Mouse (Mus musculus) frontal cortex, adult 2 months (tissue): ENCODE measurements around the gene Dact2. TPM values are rescaled to one million over a fixed set of nuclear protein-coding genes. Genes with fewer than 3 reads are reported as not detected.

Source experiments
- DNase-seq, 2 experiments: peaks; one replicate each; pipeline ENCODE4 v3.0.0; 2022; ENCODE audit warnings: low spot score in 1 of 2; ENCODE audit errors: extremely low spot score in 1 of 2
- polyA plus RNA-seq: library from polyadenylated mRNA; depleted of rRNA; stranded (reverse); fragments of >200 nt; gene quantifications from 2 replicates; pipeline ENCODE4 v1.2.3, GENCODE M21; 2012; rRNA removed

Gene Dact2
- polyA plus RNA-seq: 45.3 and 50.2 TPM in 2 replicates

DNA sequence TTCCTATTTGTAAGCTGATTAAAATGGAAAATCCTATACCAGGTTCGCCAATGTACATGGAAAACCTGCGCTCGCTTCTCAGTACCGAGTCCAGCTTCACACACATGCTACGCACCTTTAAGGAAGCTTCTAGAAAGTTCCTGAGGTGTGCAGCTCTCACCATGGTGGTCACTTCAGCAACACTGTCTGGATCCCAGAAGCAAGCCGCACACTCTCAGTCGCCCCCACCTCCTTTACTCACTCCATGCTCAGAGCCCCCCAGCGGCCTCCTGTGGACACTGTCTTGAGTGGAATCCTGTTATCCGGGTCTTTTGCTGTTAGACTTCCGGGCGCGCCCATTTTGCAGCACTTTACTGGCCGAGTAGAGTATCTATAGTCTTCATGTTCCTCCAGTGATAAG is at the start of gene Dact2:
Gene Dact2, minus strand, starts transcription at position 244 of the 400 bp plus-strand sequence.
- DNase-seq: peak; percentile 58 to 80

DNA sequence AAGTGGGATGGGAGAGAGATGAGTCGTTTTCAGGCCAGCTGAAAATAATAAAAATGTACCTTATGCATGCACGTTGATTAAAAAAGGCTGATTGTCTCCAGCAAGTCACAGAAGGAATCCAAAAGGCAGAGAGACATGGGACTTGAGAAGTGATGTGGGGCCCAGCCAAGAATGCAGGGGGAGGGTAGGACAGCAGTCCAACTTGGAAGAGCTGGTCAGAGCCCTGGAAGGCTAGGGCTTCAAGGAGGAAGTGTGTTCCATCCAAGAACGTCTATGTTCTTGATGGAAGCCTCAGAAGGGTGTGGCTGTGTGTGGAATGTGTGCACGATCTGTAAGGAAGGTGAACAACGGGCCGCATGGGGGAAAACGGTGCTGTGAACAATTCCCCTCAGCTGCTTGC is 48.4 kb upstream of the Dact2 start:
- DNase-seq: no peak

DNA sequence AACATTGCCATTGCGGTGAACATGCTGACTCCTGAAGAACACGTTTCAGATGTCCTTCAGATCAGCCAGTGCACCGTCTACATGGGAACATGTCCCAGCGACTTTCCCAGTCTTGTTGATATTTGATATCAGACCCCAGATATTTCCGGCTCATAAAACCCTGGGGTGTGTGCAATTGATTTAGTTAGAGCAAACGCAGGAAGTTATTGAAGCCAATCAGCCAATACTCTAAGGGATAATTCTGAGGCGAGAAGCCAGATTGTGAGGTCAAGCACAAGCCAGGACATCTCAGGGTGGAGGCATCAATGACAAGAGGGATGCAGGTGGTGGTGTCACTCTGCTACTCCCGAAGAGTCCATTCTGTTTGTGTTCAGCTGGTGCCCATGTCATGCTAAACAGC is 46.3 kb upstream of the Dact2 start:
- no peak for DNase-seq

DNA sequence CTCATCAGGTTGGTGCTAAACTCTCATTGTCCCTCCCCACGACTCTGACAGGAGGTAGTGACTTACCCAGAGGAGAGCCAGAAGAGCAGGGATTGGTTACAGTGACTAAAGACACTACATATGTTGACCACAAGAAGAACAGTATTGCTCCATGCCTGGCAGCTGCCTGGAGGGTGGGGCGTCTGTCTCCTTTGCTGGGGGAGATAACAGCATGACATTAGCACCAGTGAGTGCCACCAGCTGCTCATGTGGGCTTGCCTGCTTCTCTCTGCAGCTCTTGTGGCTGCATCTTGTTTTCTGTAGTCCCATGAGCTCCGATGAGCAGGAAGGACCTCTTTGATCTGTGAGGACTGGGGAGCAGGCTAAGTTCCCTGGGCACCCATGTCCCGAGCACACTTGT is 45.5 kb upstream of the Dact2 start:
- no peak for DNase-seq

DNA sequence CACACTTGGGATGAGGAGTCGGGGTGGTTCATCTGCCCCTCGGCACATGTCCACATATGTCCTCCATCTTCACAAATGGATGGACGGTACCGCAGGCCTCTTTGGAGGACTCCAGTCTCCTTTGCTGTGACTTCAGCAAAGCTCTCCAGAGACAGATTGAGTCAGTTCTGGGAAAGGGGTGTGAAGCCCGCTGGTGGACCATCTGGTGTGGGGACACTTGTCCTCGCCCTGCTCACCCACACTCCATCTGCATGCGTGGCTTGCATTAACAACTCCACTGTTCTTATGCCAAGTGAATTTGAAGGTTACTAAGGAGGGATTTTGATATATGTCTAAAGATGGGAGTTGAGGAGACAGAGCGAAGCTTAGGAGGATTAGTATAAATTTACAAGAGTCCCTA is 43.8 kb upstream of the Dact2 start:
- DNase-seq: peak; percentile 77 to 87

DNA sequence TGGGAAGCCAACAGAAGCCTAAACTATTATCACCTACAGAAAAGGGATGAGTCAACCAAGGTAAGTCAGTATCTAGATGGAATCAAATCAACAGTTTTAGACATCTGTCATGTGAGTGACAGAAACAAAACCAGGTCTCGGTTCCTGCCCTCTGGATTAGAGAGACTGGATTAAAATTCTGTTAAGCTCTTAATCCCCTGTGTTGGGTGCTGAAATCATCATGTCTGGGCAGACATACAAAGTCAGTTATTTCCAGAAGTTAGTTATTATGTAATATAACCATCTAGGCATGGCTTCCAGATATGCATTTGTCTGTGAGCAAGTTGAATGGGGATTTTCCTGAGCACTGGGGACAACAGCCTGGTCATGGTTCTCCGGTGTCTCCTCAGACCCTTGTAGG is 42.2 kb upstream of the Dact2 start:
- no peak for DNase-seq

DNA sequence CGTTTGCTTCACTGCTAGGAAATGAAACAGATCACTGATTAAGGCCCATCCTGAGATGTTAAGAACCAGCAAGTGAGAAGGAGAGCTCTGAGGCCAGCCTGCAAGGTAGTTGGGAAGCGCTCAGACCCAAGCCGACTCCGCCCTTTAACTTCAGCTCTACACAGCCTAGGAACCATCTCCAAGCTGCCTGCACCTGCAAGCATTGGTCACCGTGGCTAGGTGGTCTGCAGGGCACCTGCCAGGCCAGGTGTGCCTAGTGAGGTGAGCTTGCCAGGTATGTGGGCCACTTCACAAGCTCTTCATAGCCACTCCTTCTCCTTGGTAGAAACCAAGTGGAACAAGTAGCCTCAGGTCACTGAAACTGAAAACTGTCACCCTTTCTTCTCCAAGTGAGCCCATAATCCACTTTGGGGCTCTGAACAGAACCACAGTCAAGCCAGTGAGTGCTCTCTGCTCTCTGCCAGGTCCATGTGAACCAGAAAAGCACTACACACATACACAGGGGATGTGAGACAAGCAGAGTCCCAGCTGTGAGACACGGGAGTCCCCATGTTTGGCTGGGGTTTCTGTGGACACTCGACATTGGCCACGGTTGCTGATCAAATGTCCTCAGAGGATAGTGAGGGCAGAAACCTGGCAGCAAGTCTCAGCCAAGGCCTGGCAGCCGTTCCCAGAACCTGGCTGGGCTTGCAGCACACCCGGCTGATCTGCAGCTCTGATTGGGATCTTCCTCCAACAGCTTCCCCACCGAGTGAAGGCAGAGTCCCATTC is 40.3 kb upstream of the Dact2 start:
- DNase-seq: no peak

DNA sequence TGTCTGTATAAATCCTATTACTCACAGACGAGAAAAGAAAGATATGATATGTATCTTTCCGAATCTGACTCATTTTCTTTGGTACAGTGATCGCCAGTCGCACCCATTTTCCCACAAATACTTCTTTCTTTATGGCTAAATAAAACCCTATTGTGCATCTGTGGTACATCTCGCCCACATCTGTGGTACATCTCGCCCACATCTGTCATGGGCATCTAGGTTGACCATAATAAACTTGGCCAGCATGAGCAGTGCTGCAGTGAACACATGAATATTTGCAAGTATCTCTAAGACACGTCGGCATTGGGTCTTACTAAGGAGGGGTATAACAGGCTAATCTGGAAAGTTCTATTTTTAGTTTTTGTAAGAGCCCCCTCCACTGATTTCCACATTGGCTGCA is 38.5 kb upstream of the Dact2 start:
- DNase-seq: no peak

DNA sequence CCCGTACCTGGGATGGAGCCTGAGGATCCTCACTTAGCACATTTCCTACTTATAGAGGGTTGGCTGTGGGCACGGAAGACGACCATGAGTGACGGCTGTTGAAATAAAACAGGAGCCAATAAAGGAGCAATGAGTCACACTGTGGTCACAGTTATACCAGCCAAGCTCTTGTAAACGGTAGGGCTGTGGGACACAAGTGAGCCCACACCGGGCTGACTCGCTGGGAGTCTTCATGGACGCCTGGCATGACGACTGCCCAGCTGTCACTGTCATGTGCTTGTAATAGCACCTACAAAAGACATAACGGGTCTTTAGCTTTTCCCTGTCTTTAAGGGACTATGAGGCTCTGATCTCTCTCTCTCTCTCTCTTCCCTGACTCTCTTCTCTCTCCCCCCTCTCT is 35.9 kb upstream of the Dact2 start:
- DNase-seq: no peak

DNA sequence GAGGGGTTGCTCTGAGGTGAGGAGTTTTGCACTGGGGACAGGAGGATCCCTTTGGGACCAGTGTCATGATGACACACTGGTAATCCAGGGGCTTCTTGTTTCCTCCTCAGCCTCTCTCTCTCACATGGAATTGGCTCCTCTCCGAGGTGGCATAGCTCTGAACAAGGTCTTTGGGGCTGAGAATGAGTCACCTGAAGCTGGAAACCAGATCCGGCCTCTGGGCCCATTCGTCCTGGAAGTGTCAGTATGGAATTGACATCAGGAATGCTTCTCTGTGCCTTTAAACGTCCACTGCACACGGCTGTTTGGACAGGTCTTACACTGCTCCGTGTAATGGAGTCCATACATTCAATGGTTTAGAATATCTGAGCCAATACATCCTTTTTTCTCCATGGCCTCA is 33.0 kb upstream of the Dact2 start:
- no peak for DNase-seq

DNA sequence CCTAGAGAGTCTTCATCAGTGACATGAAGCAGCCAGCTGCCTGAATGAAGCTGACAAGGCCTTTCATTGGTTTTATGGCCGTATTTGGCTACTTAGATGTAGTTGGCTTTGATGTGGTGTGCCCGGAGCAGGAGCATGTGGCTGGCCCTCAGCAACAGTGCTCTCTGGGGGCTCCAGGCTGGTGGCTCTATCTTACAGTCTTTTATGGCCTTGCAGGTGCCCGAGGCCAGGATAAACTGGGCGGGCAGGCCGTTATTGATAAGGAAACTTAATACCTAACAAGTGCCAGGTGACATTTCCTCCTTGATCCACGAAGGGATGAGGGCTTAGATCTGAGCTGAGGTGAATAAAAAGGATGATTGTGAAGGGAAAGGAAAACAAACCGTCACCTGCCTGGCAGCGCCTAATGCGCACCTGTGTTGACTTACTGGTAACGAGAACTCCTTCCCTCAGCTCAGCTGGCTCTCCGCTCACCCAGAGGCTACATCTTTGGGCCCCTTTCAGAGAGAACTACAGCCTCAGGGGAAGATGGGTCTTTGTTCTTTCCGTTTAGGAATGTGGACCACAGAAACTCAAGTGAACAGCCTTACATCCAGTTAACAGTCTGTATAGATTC is 30.8 kb upstream of the Dact2 start:
- DNase-seq: no peak

DNA sequence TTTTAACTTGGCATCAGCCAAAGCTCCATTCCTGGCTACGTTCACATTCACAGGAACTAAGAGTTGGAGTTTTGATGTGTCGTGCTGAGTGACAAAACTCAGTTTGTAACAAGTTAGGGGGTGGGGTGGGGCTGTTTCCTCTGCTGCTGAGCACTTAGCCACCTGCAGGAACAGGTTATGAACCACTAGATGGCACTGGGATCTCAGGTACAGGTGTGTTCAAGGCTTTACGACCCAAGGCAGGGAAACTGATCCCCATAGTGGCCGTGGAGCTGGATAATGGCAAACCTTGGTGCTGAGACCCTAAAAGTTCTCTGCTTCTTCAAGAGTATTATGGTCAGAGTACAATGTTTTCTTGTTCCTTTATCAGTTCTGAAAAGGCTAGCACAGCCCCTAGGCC is 29.6 kb upstream of the Dact2 start:
- DNase-seq: no peak

DNA sequence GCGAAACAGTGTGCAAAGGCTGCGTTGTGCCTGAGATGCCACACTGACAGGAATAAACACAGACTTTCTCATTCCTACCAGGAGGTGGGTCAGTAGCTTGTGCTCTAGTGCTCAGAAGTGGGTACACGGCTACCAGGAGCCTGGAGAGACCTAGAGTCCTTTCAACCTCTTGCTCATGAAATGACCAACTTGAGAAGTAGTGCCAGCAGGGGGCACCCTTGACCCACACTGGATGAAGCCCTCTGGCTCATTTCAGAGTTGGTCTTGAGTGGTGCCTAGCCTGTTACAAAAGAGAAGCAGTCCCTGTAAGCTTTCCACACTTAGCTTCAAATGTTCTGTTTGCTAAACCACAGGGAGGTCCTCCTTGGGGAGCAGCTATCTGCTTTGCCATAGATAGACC is 28.5 kb upstream of the Dact2 start:
- DNase-seq: peak; percentile 56 to 94

DNA sequence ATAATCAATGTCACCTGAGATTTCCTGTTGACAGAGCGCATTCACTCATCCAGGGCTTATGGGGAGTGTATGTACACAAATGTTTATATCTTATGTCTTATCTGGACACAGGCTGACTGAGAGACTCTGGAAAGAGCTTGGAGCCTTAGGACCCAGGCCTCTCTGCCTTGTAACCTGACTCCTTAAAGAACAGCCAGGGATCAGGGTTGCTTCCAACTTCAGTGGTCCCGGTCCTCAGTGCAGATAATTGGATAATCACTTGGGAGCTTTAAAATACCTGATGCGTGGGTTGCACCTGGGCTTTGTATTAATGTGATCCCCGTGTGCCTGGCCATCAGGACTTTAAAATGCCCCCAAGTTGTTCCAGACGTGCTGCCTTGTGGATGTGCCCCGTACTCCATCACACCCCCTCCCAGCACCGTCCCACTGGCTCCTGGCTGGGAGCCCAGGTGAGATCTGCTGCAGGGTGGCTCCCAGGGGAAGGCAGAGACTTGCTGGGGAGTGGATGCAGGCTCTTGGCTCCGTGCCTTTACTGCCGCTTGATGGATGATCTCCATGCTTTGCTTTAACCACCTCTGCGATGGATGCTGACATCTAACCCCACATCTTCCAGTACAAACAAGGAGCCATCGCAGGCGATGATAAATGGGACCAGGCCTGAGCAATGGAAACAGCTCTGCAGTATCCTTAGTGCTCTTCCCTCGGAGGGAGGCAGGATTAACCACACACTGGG is 26.8 kb upstream of the Dact2 start:
- no peak for DNase-seq

DNA sequence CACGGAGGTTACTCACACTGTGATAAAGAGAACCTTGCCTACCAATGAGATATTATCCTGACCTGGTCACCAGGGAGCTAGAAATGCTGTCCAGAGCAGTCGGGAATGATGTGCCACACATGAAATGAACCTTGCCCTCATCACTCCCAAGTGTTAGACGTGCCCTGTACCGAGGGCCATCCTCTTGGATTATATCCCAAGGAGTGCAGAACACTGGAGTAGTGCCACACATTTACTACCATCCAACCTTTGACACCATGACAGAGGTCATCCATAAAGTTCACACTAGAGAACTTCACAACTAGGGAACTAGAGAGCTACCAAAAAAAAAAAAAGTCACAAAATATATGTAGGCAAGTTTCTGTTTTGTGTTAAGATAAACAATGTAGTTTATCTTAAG is 24.3 kb upstream of the Dact2 start:
- DNase-seq: no peak

DNA sequence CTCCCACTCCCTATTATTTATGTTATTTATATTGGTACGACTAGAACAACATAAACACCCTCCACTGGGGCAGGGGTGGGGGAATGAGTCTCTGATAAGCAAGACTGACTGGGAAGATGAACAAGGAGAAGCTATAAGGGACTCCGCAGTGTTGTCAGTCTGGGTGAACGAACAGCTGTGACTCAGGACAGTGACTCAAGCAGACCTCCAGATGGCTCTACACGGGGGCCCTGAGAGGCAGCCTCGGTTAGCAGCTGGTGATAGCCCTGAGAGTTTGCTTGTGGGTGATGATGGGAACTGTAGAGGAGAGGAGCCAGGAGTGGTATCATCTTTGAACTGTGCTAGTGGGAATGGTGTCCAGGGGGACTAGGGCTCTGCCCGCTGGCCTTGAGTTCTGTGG is 23.5 kb upstream of the Dact2 start:
- no peak for DNase-seq

DNA sequence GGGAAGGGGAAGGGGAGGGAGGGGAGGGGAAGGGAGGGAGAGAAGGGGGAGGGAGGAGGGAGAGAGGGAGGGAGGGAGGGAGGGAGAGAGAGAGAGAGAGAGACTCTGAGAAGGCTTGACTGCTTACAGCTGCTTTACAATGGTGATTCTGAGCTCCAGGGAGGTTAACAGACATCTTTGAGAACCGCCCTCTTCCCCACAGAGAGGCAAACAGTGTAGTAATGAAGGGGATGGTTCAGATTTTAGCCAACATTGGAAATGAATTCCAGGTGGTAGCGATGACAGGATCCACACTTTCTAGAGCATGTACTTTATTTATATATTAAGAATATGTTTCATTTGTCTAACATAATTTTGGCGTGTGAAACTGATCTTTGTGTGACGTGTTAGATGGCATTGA is 22.7 kb upstream of the Dact2 start:
- no peak for DNase-seq

DNA sequence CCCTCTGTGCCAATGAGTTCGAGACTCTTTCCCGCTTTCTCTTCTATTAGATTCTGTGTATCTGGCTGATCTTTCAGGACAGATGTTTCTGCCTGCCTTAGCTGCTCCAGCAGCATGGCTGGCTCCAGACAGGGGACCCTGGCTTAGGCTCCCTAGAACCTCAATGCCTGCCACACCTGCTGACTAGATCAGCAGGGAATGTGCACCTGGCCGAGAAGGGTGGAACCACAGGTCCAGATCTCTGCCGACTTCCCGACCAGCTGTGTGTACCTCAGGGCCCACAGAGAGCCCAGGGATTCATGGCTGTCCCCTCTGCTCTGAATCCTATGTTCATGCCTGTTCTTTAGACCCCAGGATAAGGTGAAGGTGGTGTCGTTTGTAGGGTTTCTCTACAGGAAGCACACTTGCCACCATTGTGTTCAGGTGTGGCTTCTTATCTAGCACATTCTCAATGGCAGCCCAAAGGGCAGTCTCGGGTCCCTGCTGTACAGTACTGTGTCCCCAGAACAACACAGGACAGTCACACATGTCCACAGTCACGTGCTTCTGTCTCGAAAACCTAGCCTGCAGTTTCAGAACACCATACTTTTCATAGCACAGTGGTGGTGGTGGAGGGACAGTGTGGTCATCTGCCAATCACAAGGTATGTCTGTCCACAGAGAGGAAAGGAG is 22.0 kb upstream of the Dact2 start:
- no peak for DNase-seq

DNA sequence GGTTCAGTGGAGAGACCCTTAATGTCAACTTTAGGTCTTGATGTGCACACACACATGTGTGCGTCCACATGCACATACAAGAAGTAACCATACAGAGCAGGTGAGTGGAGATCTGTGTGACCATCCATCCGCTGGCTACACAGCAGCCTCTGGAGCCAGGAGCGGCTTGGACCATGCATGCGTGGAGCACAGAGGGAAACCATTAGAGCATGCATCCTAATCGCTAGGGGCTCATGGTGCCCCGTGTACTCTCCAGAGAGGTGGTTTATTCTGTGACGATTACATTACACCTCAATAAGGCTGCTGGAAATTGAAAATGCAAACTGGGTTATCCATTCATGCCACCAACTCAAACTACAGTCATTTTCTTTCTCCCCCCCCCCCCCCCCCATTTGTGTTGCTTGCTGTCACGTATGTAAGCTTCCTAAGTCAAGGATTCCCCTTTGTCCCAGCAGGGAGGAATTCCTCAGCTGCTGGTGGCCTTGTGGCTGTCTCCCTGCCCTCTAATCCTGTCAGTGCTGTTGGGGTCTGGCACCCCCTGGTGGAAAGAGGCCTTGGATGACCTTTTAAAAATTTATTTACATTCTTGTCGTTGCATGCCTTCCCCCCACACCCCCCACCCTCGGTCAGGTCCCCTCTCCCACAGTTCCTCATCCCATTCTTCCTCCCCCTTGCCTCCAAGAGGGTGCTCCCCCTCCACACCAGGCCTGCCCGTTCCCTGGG is 17.9 kb upstream of the Dact2 start:
- no peak for DNase-seq

DNA sequence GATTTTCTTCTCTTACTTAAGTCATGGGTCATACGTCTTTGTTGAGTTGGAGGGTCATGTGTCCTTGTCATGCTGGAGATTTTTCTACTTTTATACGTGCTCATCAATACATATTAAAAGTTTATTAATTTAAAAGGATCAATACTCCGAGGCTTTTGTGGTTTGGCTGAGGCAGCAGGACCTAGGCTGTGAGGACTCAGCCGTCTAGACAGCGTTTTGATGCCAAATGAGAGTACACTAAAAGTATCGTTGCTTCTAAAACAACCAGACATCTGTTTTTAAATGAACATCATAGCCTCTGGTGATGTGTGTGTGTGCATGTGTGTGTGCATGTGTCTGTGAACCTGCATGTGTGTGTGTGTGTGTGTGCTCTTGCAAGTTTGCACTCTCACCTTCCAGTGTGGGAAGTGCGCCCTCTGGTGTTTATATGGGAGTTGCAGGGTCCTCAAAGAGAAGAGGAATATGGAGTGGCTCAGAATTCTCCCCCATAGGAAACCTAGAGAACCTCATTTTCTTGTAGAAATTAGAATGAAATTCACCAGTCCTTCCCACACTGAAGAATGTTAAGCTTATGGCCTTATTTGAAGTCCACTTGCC is 16.6 kb upstream of the Dact2 start:
- DNase-seq: peak in 1 of 2 experiments; percentile 89
